Mouse (Mus musculus) urinary bladder, postnatal 0 days (tissue): Measurements from ENCODE around the gene Dido1. TPM values are rescaled to one million over a fixed set of nuclear protein-coding genes. Genes with fewer than 3 reads are reported as not detected.

Experiments
- polyA plus RNA-seq: library from polyadenylated mRNA; unstranded; fragments of >200 nt; fragmentation: Nextera tagmentation; extraction: Ambion mirVana; gene quantifications from 2 replicates; pipeline ENCODE4 v1.2.1, GENCODE M21; 2015

Gene Dido1
- 11.2 and 12.7 TPM in 2 replicates for polyA plus RNA-seq

GRCm38 (mm10) chr2:180709923-180710272, at the start of gene Dido1, which contains the start of gene Gid8:
Gene Dido1, minus strand, starts transcription at chr2:180709999.
Gene Gid8, plus strand, starts transcription at chr2:180710117.

DNA sequence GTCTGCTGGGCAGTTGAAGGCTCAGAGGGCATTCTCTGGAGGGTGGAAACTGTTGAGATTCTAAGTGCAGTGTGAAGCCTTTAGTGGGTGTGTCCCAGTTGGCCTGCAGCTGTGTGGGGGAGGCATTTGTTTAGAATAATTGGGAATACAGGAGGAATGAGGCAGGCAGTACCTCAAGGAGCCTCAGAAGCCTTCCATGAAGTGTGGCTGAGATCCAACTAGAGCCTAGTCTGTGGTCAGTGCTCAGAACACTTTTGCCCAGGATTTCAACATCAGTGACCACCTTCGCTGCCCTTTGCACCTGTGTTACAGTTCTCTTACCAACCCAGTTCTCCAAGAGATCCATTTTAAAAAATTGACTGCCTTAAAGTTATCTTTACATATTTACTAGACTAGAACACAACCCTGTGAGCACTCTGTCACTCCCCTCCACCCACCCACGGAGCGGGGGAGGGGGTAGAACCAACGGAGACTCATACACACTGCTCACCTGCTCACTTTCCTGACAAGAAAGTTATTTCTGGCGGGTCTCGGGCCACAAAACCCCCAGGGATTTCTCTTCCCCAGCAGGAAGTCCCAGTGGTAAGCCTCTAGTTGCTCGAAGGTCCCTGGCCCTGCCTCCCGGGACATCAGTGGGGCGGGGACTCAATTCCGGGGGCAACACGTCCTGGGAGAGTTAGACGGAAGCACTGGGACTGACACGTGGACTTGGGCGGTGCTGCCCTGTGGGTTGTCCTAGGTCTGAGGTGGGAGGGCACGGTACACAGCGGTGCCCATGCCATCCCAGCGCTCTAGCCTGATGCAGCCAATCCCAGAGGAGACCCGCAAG, 15.0 kb upstream of the Dido1 start, which contains the start of gene Slc17a9:
TSS of gene Slc17a9 (plus strand) at position 679 of the 829 bp plus-strand sequence.

DNA sequence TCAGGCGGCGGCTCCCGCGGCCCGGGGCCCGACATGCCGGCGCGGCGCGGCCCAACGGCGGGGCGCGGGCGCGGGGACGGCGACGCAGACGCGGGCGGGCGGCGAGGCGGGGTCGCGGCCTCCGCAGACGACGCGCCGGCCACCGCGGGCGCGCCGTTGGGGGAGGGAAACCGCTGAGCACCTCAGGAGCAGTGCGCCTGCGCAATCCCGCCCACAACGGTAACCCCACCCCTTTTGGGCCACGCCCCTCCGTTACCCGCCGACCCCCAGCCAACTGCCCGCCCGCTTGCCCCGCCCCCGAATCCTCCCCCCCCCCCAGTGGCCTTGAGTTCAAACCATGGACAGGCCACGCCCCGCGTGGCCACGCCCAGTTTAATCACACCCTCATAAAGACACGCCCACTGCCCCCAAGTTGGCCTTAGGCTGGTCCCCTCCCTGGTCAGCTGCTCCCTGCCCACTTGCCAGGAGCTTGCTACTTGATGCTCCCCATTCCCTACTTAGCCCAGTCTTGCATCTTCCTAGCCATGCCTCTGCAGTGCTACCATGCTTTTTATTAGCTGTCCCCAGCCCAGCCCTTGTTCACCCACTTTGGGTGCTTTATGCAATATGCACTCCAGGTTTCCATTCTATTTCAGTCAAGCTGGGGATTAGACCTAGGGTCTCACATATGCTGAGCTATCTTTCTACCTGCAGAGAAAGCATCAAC, 67.1 kb downstream of the Dido1 start, which contains the start of gene Tcfl5:
TSS of gene Tcfl5 (minus strand) at position 154 of the 706 bp plus-strand sequence.

Other genes starting within 250 kb of the Dido1 start
- gene Ntsr1, start 210.0 kb downstream of the Dido1 start, polyA plus RNA-seq, result 0.30 and 0.46 TPM in 2 replicates
- 13.4 and 15.2 TPM in 2 replicates for gene Mrgbp, start 128.7 kb downstream of the Dido1 start, polyA plus RNA-seq
- 31.5 and 33.5 TPM in 2 replicates for gene Ogfr, start 120.8 kb downstream of the Dido1 start, polyA plus RNA-seq
- 4.9 and 6.7 TPM in 2 replicates for gene Col9a3, start 112.2 kb downstream of the Dido1 start, polyA plus RNA-seq
- 0.15 and 0.28 TPM in 2 replicates for gene Tcfl5, start 67.3 kb downstream of the Dido1 start, polyA plus RNA-seq
- 51.8 and 56.6 TPM in 2 replicates for gene Gid8, start 118 bp upstream of the Dido1 start, polyA plus RNA-seq
- 3.4 and 3.7 TPM in 2 replicates for gene Slc17a9, start 15.3 kb upstream of the Dido1 start, polyA plus RNA-seq
- gene Bhlhe23, start 66.9 kb upstream of the Dido1 start, polyA plus RNA-seq, result not detected in 2 replicates
- 36.9 and 37.8 TPM in 2 replicates for gene Ythdf1, start 210.9 kb upstream of the Dido1 start, polyA plus RNA-seq
- 0.14 and 0.18 TPM in 2 replicates for gene Birc7, start 219.0 kb upstream of the Dido1 start, polyA plus RNA-seq
- gene Nkain4, start 244.7 kb upstream of the Dido1 start, polyA plus RNA-seq, result 72.6 and 80.3 TPM in 2 replicates